Mouse (Mus musculus) embryonic fibroblast, embryonic 13.5 days (primary cell): ENCODE data around the gene Vegfa.

Experiments used
- CTCF ChIP-seq: IDR thresholded peaks from 2 replicates; pipeline ENCODE4 v1.5.1; 2011; ENCODE audit warnings: mild to moderate bottlenecking, control low read depth, low read length, moderate library complexity, borderline replicate concordance; ENCODE audit not compliant: insufficient read depth
- POLR2A ChIP-seq: IDR thresholded peaks from 2 replicates; pipeline ENCODE4 v1.6.1; 2011; ENCODE audit warnings: low read depth, mild to moderate bottlenecking, control low read depth, low read length, moderate library complexity

GRCm38 (mm10) chr17:46032257-46032991, at the start of gene Vegfa:
- TF ChIP-seq CTCF: peak; percentile 99
- TF ChIP-seq POLR2A: peak; percentile 100
